Mouse (Mus musculus): ENCODE results near the gene Prlr. TPM values are rescaled to one million over a fixed set of nuclear protein-coding genes. Genes with fewer than 3 reads are reported as not detected.

The Prlr gene
- polyA plus RNA-seq, 1 experiment from 2014 or later, result 13.1 TPM

DNA sequence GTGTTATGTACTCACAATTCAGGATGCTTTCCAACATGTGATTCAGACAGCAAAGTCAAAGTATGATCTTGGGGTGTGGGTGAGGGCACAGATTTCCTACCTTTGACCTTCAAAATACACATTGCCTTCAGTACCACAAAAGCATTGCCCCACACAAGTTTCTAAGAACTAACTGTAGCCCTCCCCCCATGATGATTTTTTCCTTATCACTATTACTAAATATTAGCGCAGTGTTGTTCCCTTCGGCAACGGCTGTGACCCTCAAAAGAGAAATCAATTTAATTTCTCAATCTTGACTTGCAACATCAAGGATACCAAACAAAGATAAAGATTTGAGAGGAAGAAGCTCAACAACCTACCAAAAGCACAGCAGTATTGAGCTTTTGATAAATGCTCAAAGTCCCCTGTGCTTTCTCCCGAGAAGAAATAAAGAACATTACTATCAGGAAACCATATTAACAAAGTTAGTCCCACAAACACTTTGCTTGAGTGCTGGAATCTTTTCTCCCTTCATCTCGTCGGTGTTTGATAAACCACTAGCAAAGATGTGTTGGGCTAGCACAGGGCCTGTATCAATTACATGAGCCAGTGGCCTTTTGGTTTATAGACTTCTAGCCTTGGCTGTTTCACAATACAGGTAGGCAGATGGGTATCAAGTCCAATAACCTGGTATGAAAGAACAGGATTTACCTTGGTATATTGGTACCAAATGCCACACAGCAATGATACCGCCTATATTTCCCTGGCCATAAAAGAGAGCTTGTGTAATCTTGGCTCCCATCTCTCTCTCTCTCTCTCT lies 25.7 kb downstream of the Prlr start:
- H3K27me3 ChIP-seq (ENCODE audit: insufficient read depth, low read length), result no peaks in the 10 kb centered on the region
- WGBS (ENCODE audit: insufficient replicate concordance), result 64% methylated on average over 7 of the region's 7 CpGs
- TF ChIP-seq CTCF (IDR thresholded peaks at IDR 0.05; ENCODE audit: low read depth) (no peak), EP300 (IDR thresholded peaks at IDR 0.05; ENCODE audit: low read depth) (peak; percentile 77)

DNA sequence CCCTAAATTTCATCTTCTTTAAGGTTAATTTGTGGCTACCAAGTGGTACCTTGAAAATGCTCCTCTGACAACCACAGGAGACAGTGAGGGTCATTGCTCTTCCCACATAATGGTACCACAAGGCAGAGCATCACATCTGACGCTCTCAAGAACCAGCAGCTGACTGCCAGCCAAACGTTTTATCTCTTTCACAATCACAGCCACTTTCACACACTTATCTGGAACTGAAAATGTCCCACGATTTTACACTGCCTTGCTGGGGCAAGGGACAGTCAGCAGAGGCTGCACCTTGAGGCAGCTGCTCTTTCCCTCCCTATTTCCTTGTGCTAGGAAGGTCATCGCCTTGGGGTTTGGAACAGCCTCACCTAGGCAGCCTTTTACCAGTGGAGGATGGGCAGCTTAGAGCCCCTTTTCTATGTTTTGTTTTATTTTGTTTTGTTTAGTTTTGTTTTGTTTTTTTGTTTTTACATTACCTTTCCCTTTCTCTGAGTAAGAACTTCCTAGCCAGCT lies 33.3 kb downstream of the Prlr start:
- no peak for DNase-seq
- Histone ChIP-seq H3K27me3 (ENCODE audit: insufficient read depth, low read length) (no peaks in the 10 kb centered on the region), H3K9me3 (ENCODE audit: low read length) (no peaks in the 10 kb centered on the region), H3K27ac (ENCODE audit: low read depth) (no peak overlapping the region), H3K4me1 (ENCODE audit: insufficient read depth) (peaks cover 12% of the 10 kb centered on the region), H3K36me3 (replicated peaks; ENCODE audit: insufficient read depth, low read length) (no peaks in the 10 kb centered on the region), H3K4me3 (ENCODE audit: low read depth, low read length) (no peak overlapping the region), H3K9ac (replicated peaks) (no peak overlapping the region), H3K4me2 (ENCODE audit: low read depth, low read length) (no peak overlapping the region)
- TF ChIP-seq EP300 (IDR thresholded peaks at IDR 0.05; ENCODE audit: low read depth), result no peak
- TF ChIP-seq CTCF (IDR thresholded peaks at IDR 0.05; ENCODE audit: low read depth), result no peak
- no peak for ATAC-seq
- WGBS (ENCODE audit: insufficient replicate concordance), result 35% methylated on average over 4 of the region's 4 CpGs

More for the DNA sequence above, 25.7 kb downstream of the Prlr start:
- DNase-seq, result no peak
- Histone ChIP-seq H3K4me1 (ENCODE audit: insufficient read depth) (peaks cover 11% of the 10 kb centered on the region), H3K9ac (replicated peaks) (no peak overlapping the region), H3K9me3 (ENCODE audit: low read length) (no peaks in the 10 kb centered on the region), H3K27ac (ENCODE audit: low read depth) (peak overlapping the region; percentile 39; the same call in 1 of the 2 replicates), H3K4me3 (ENCODE audit: low read depth, low read length) (no peak overlapping the region), H3K36me3 (replicated peaks; ENCODE audit: insufficient read depth, low read length) (no peaks in the 10 kb centered on the region), H3K4me2 (ENCODE audit: low read depth, low read length) (0 out of 2 replicates have a peak overlapping the region, but pooled peaks have one; percentile 13)
- peak; percentile 86 for ATAC-seq

DNA sequence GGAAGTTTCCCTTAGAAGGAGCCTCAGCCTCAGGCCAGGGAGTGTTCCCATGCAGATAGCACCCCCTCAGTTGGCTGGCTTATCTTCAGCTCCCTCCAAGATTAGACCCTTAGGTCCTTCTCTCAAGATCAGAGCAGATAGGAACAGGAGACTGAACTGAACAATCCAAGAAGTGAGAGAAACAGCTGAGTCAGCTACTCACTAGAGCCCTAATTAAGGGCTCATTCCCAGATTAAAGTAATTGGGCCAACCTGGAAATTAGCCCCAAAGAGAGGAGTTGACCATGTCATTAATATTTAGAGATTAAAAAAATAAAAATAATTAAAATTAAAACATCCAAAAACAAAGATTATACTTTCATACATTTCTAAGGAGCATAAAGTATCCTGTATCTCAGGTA lies 35.0 kb downstream of the Prlr start:
- no peak for DNase-seq
- Histone ChIP-seq H3K27ac (ENCODE audit: low read depth) (no peak overlapping the region), H3K4me2 (ENCODE audit: low read depth, low read length) (no peak overlapping the region), H3K4me3 (ENCODE audit: low read depth, low read length) (no peak overlapping the region), H3K4me1 (ENCODE audit: insufficient read depth) (peaks cover 3% of the 10 kb centered on the region; the same call in 1 of the 2 replicates), H3K27me3 (ENCODE audit: insufficient read depth, low read length) (no peaks in the 10 kb centered on the region), H3K36me3 (replicated peaks; ENCODE audit: insufficient read depth, low read length) (no peaks in the 10 kb centered on the region), H3K9ac (replicated peaks) (no peak overlapping the region), H3K9me3 (ENCODE audit: low read length) (no peaks in the 10 kb centered on the region)
- no peak for TF ChIP-seq CTCF (IDR thresholded peaks at IDR 0.05; ENCODE audit: low read depth)
- TF ChIP-seq EP300 (IDR thresholded peaks at IDR 0.05; ENCODE audit: low read depth), result no peak
- ATAC-seq, result no peak

DNA sequence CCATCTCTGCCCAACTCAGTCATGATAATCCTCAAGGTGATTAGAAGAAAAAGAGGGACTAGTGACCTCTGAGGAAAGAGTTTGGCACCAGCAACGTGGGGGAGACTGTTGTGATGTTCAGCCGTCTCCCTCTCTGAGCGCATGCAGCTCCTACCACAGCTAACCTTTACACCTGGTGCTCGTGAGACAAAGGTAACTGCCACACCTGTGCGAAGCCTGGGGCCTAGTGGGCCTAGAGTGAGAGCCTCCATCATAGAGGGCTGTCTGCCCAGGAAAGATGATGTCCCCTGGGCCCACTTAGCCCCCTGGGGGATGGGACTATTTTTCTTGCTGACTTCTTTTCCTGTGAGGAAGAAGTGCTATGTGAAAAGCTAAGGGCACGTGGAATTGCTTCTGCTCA lies 36.2 kb downstream of the Prlr start:
- H3K9me3 ChIP-seq (ENCODE audit: low read length), result no peaks in the 10 kb centered on the region

DNA sequence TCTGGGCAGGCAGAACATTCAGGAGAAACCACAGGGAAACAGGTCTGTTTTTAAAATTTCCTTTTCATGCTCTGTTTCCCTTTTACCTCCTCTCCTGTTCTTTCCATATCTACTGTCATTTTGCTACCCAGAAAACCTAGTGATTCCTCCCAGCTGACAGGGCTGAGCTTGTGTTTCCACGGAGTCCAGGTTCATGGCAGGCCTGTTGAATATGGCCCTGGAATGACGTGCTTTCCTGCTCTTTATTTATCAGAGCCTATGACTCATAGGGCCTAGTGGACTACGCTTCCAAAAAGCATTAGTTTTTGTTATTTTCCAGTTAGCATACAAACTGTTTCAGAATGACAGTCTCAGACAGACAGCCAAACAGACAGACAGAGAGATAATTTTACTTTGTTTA lies 36.7 kb downstream of the Prlr start:
- H3K4me2 ChIP-seq (ENCODE audit: low read depth, low read length), result no peak overlapping the region
- no peaks in the 10 kb centered on the region for H3K27me3 ChIP-seq (ENCODE audit: insufficient read depth, low read length)
- DNase-seq (no peak), ATAC-seq (no peak)
- no peak for TF ChIP-seq CTCF (IDR thresholded peaks at IDR 0.05; ENCODE audit: low read depth)
- no peak for TF ChIP-seq EP300 (IDR thresholded peaks at IDR 0.05; ENCODE audit: low read depth)
- H3K9me3 ChIP-seq (ENCODE audit: low read length), result no peaks in the 10 kb centered on the region
- no peak overlapping the region for H3K4me3 ChIP-seq (ENCODE audit: low read depth, low read length)
- 78% methylated on average over 3 of the region's 3 CpGs for WGBS (ENCODE audit: insufficient replicate concordance)
- no peaks in the 10 kb centered on the region for H3K36me3 ChIP-seq (replicated peaks; ENCODE audit: insufficient read depth, low read length)
- no peak overlapping the region for H3K27ac ChIP-seq (ENCODE audit: low read depth)
- peaks cover 3% of the 10 kb centered on the region; the same call in 1 of the 2 replicates for H3K4me1 ChIP-seq (ENCODE audit: insufficient read depth)
- no peak overlapping the region for H3K9ac ChIP-seq (replicated peaks)

More for the DNA sequence above, 36.2 kb downstream of the Prlr start:
- peaks cover 3% of the 10 kb centered on the region; the same call in 1 of the 2 replicates for H3K4me1 ChIP-seq (ENCODE audit: insufficient read depth)
- H3K36me3 ChIP-seq (replicated peaks; ENCODE audit: insufficient read depth, low read length), result no peaks in the 10 kb centered on the region
- no peak overlapping the region for H3K4me3 ChIP-seq (ENCODE audit: low read depth, low read length)
- WGBS (ENCODE audit: insufficient replicate concordance), result 71% methylated on average over 6 of the region's 6 CpGs
- no peak for TF ChIP-seq CTCF (IDR thresholded peaks at IDR 0.05; ENCODE audit: low read depth)
- no peak for TF ChIP-seq EP300 (IDR thresholded peaks at IDR 0.05; ENCODE audit: low read depth)
- DNase-seq, result no peak
- no peak for ATAC-seq
- no peak overlapping the region for H3K9ac ChIP-seq (replicated peaks)
- H3K4me2 ChIP-seq (ENCODE audit: low read depth, low read length), result no peak overlapping the region
- H3K27ac ChIP-seq (ENCODE audit: low read depth), result no peak overlapping the region
- H3K27me3 ChIP-seq (ENCODE audit: insufficient read depth, low read length), result no peaks in the 10 kb centered on the region

DNA sequence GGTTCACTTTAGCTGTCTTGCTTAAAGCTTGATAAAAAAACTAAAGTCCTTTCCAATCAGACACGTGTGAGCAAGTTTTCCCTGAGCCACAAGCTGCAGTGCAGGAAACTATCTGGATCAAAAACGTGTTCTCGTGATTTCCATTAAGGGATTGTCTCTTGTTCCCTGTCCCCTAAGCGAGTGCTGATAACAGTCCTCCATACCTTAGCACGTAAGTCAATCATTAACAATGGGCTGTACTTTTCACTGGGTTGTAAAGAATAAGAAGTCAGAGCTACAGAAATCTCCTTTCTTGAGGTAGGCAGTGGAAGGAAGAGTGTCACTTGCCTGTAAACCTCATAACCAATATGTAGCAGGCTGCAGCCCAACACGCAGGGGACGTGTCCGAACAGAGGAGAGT lies 38.7 kb downstream of the Prlr start:
- Histone ChIP-seq H3K4me3 (ENCODE audit: low read depth, low read length) (no peak overlapping the region), H3K4me2 (ENCODE audit: low read depth, low read length) (no peak overlapping the region)

More for the DNA sequence above, 38.7 kb downstream of the Prlr start:
- no peak for DNase-seq
- no peak for ATAC-seq
- Histone ChIP-seq H3K27me3 (ENCODE audit: insufficient read depth, low read length) (no peaks in the 10 kb centered on the region), H3K27ac (ENCODE audit: low read depth) (no peak overlapping the region), H3K4me1 (ENCODE audit: insufficient read depth) (peaks cover 1% of the 10 kb centered on the region; the same call in 1 of the 2 replicates), H3K9ac (replicated peaks) (no peak overlapping the region), H3K36me3 (replicated peaks; ENCODE audit: insufficient read depth, low read length) (no peaks in the 10 kb centered on the region), H3K9me3 (ENCODE audit: low read length) (no peaks in the 10 kb centered on the region)
- TF ChIP-seq EP300 (IDR thresholded peaks at IDR 0.05; ENCODE audit: low read depth), result no peak
- TF ChIP-seq CTCF (IDR thresholded peaks at IDR 0.05; ENCODE audit: low read depth), result no peak
- WGBS (ENCODE audit: insufficient replicate concordance), result 62% methylated on average over 8 of the region's 8 CpGs

Data from liver, postnatal 0 days (tissue).